Mouse (Mus musculus): ENCODE measurements around the gene Lnx2. TPM values are rescaled to one million over a fixed set of nuclear protein-coding genes. Genes with fewer than 3 reads are reported as not detected.

Lnx2 gene
- polyA plus RNA-seq, 1 experiment from 2014 or later, result 14.4 TPM

- H3K9ac ChIP-seq (ENCODE audit: low read depth, low read length), result no peak overlapping the region
- H3K27ac ChIP-seq (ENCODE audit: low read depth, low read length), result no peak overlapping the region
- H3K4me1 ChIP-seq (ENCODE audit: control insufficient read depth, insufficient read depth, low read length), result peaks cover 10% of the 10 kb centered on the region
- H3K4me2 ChIP-seq (replicated peaks; ENCODE audit: low read depth, low read length), result no peak overlapping the region
- no peaks in the 10 kb centered on the region for H3K27me3 ChIP-seq (ENCODE audit: control insufficient read depth, insufficient read depth, low read length)
- no peaks in the 10 kb centered on the region for H3K9me3 ChIP-seq (ENCODE audit: control insufficient read depth, low read length)
- H3K36me3 ChIP-seq (ENCODE audit: control insufficient read depth, insufficient read depth, low read length), result peaks cover 31% of the 10 kb centered on the region
- no peak for ATAC-seq (ENCODE audit: low FRiP score, low TSS enrichment)
- no peak overlapping the region for H3K4me3 ChIP-seq (ENCODE audit: low read length)
- WGBS, result 94% methylated on average over 3 of the region's 3 CpGs
Measured at GRCm38 (mm10) chr5:147107276-147107675, 30.9 kb upstream of the Lnx2 start.

- peak; percentile 84 for ATAC-seq (ENCODE audit: low FRiP score, low TSS enrichment)
- no peak overlapping the region for H3K27ac ChIP-seq (ENCODE audit: low read depth, low read length)
- WGBS, result 50% methylated on average over 6 of the region's 6 CpGs
- H3K9me3 ChIP-seq (ENCODE audit: control insufficient read depth, low read length), result no peaks in the 10 kb centered on the region
- H3K36me3 ChIP-seq (ENCODE audit: control insufficient read depth, insufficient read depth, low read length), result peaks cover 35% of the 10 kb centered on the region
- H3K4me2 ChIP-seq (replicated peaks; ENCODE audit: low read depth, low read length), result no peak overlapping the region
- H3K4me1 ChIP-seq (ENCODE audit: control insufficient read depth, insufficient read depth, low read length), result peaks cover 12% of the 10 kb centered on the region; the same call in 1 of the 2 replicates
- no peak overlapping the region for H3K9ac ChIP-seq (ENCODE audit: low read depth, low read length)
- no peak overlapping the region for H3K4me3 ChIP-seq (ENCODE audit: low read length)
- H3K27me3 ChIP-seq (ENCODE audit: control insufficient read depth, insufficient read depth, low read length), result no peaks in the 10 kb centered on the region
Measured at GRCm38 (mm10) chr5:147102295-147102694, 25.9 kb upstream of the Lnx2 start.

DNA sequence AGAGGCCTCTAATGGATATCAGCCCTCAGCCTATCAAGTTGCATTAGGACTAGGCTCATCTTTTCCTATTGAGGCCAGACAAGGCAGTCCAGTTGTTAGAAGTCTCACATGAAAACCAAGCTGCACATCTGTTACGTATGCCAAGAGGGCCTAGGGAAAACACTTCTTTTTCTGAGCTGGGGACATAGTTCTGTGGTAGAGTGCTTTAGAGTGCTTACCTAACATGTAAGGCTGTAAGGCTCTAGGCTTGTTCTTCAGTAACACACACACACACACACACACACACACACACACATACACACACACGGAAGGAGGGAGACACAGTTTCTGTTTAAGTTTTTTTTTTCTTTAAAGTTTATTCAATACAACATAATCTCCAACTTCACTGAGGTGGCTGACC is 23.8 kb upstream of the Lnx2 start:
- Histone ChIP-seq H3K4me3 (ENCODE audit: low read length) (no peak overlapping the region), H3K36me3 (ENCODE audit: control insufficient read depth, insufficient read depth, low read length) (peaks cover 20% of the 10 kb centered on the region; the same call in 1 of the 2 replicates), H3K4me1 (ENCODE audit: control insufficient read depth, insufficient read depth, low read length) (peaks cover 12% of the 10 kb centered on the region; the same call in 1 of the 2 replicates), H3K9ac (ENCODE audit: low read depth, low read length) (no peak overlapping the region), H3K4me2 (replicated peaks; ENCODE audit: low read depth, low read length) (no peak overlapping the region), H3K27ac (ENCODE audit: low read depth, low read length) (no peak overlapping the region), H3K27me3 (ENCODE audit: control insufficient read depth, insufficient read depth, low read length) (no peaks in the 10 kb centered on the region), H3K9me3 (ENCODE audit: control insufficient read depth, low read length) (no peaks in the 10 kb centered on the region)
- ATAC-seq (ENCODE audit: low FRiP score, low TSS enrichment), result no peak
- 74% methylated on average over 2 of the region's 2 CpGs for WGBS

- Histone ChIP-seq H3K9me3 (ENCODE audit: control insufficient read depth, low read length) (no peaks in the 10 kb centered on the region), H3K9ac (ENCODE audit: low read depth, low read length) (no peak overlapping the region), H3K36me3 (ENCODE audit: control insufficient read depth, insufficient read depth, low read length) (peaks cover 14% of the 10 kb centered on the region; the same call in 1 of the 2 replicates), H3K4me2 (replicated peaks; ENCODE audit: low read depth, low read length) (no peak overlapping the region), H3K4me3 (ENCODE audit: low read length) (no peak overlapping the region), H3K27ac (ENCODE audit: low read depth, low read length) (no peak overlapping the region), H3K27me3 (ENCODE audit: control insufficient read depth, insufficient read depth, low read length) (no peaks in the 10 kb centered on the region), H3K4me1 (ENCODE audit: control insufficient read depth, insufficient read depth, low read length) (peaks cover 12% of the 10 kb centered on the region; the same call in 1 of the 2 replicates)
- no peak for ATAC-seq (ENCODE audit: low FRiP score, low TSS enrichment)
- WGBS, result 56% methylated on average over 7 of the region's 7 CpGs
Measured at GRCm38 (mm10) chr5:147098667-147099066, 22.3 kb upstream of the Lnx2 start.

DNA sequence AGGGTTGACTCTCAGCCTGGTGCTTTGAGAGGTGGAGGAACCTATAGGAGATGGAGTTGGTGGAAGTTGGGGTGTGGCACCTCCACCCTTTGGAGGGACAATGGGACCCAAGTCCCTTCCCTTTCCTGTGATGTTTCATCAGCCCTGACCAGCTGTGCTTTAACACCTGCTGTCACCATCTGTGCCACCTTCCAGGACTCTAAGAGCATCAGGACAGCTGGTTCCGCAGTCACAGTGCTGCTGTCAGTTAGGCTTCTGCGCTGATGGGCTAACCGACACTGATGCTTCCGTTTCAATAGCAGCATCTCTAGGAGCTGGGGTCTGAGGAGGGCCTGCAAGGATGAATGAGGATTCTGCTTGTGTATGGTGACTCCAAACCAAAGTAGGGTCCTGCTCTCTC is 20.2 kb upstream of the Lnx2 start:
- 95% methylated on average over 4 of the region's 4 CpGs for WGBS
- peaks cover 12% of the 10 kb centered on the region; the same call in 1 of the 2 replicates for H3K4me1 ChIP-seq (ENCODE audit: control insufficient read depth, insufficient read depth, low read length)

DNA sequence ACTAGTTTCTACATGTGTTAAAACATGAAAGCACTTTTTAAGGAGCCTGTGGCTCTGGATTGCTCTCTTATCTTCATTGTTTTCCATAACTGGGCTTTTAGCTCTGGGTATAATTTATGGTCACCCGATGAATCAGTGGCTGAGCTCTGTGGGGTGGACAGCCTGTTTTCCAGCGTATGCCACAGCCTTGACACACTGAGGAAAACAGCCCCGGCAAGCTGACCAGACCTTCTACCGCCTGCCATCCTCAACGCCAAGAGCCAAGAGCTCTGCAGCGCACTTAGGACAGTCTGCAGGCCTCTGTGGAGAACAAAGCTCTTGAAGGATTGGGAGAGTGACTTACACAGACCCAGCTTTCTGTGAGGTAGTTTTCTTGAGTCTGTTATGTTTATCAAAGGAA is 17.9 kb upstream of the Lnx2 start:
- no peak overlapping the region for H3K9ac ChIP-seq (ENCODE audit: low read depth, low read length)

More for the DNA sequence above, 20.2 kb upstream of the Lnx2 start:
- peaks cover 9% of the 10 kb centered on the region; the same call in 1 of the 2 replicates for H3K36me3 ChIP-seq (ENCODE audit: control insufficient read depth, insufficient read depth, low read length)
- H3K9ac ChIP-seq (ENCODE audit: low read depth, low read length), result no peak overlapping the region
- H3K27ac ChIP-seq (ENCODE audit: low read depth, low read length), result no peak overlapping the region
- H3K27me3 ChIP-seq (ENCODE audit: control insufficient read depth, insufficient read depth, low read length), result no peaks in the 10 kb centered on the region
- ATAC-seq (ENCODE audit: low FRiP score, low TSS enrichment), result no peak
- no peaks in the 10 kb centered on the region for H3K9me3 ChIP-seq (ENCODE audit: control insufficient read depth, low read length)
- H3K4me3 ChIP-seq (ENCODE audit: low read length), result no peak overlapping the region
- no peak overlapping the region for H3K4me2 ChIP-seq (replicated peaks; ENCODE audit: low read depth, low read length)

DNA sequence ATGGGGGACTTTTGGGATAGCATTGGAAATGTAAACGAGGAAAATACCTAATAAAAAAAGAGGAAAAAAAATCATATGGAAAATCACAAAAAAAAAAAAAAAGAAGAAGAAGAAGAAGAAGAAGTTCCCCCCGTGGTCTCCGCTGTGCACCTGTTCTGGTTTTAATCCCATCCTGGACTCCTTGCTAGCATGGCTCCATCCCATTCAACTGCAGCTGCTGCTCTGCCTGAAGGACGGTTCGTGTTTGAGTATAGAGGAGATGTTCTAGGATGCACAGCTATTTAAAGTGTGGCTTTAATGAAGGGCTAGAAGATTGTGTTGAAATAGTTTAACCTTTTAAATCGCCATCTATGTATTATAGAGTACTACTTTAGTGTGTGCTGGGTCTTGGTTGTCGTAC is 16.1 kb upstream of the Lnx2 start:
- no peaks in the 10 kb centered on the region for H3K36me3 ChIP-seq (ENCODE audit: control insufficient read depth, insufficient read depth, low read length)
- 93% methylated on average over 7 of the region's 7 CpGs for WGBS
- peaks cover 6% of the 10 kb centered on the region; the same call in 1 of the 2 replicates for H3K4me1 ChIP-seq (ENCODE audit: control insufficient read depth, insufficient read depth, low read length)

More for the DNA sequence above, 17.9 kb upstream of the Lnx2 start:
- Histone ChIP-seq H3K4me2 (replicated peaks; ENCODE audit: low read depth, low read length) (no peak overlapping the region), H3K4me3 (ENCODE audit: low read length) (no peak overlapping the region), H3K27ac (ENCODE audit: low read depth, low read length) (peak overlapping the region; percentile 24; the same call in 1 of the 2 replicates), H3K27me3 (ENCODE audit: control insufficient read depth, insufficient read depth, low read length) (no peaks in the 10 kb centered on the region), H3K9me3 (ENCODE audit: control insufficient read depth, low read length) (no peaks in the 10 kb centered on the region), H3K36me3 (ENCODE audit: control insufficient read depth, insufficient read depth, low read length) (peaks cover 4% of the 10 kb centered on the region; the same call in 1 of the 2 replicates), H3K4me1 (ENCODE audit: control insufficient read depth, insufficient read depth, low read length) (peaks cover 19% of the 10 kb centered on the region; the same call in 1 of the 2 replicates)
- ATAC-seq (ENCODE audit: low FRiP score, low TSS enrichment), result no peak
- WGBS, result 73% methylated on average over 6 of the region's 6 CpGs

DNA sequence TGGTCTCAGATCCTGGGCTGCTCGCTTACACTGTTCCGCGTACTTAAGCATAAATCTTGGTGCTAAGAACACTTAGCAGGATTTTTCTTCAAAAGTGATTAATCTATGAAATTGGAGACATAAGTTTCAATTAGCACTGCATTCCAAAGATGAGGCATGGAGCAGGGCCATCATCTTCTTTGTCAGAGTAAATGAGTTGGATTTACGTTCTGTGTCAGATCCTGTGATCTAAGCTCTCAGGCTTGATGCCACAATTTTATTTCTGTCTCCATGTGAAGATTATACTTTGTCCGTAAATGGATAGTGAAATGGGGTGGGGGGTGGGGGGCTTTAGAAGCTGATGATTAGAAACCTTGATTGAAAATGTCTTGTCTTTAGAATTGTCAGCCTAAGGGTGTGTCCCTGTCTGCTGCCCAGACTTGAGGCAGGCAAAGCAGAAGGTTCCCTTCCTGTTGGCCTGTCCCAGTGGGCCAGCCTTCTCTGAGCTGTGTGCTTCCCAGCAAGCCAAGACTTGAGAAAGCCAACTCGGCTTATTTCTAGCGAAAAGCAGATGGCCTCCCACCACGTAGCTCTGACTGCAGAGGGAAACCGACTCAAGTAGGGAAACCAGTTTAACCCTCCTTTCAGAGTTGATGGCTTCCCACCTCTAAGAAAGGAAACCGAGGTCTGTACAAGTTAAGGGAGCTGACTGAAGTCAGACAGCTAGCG is 14.0 kb upstream of the Lnx2 start:
- H3K9ac ChIP-seq (ENCODE audit: low read depth, low read length), result no peak overlapping the region
- 68% methylated on average over 11 of the region's 11 CpGs for WGBS
- no peak overlapping the region for H3K4me3 ChIP-seq (ENCODE audit: low read length)
- no peak overlapping the region for H3K27ac ChIP-seq (ENCODE audit: low read depth, low read length)
- H3K36me3 ChIP-seq (ENCODE audit: control insufficient read depth, insufficient read depth, low read length), result peaks cover 9% of the 10 kb centered on the region; the same call in 1 of the 2 replicates
- H3K9me3 ChIP-seq (ENCODE audit: control insufficient read depth, low read length), result no peaks in the 10 kb centered on the region
- ATAC-seq (ENCODE audit: low FRiP score, low TSS enrichment), result no peak; the same call in 1 of the 2 replicates
- peaks cover 6% of the 10 kb centered on the region; the same call in 1 of the 2 replicates for H3K4me1 ChIP-seq (ENCODE audit: control insufficient read depth, insufficient read depth, low read length)
- no peaks in the 10 kb centered on the region for H3K27me3 ChIP-seq (ENCODE audit: control insufficient read depth, insufficient read depth, low read length)
- H3K4me2 ChIP-seq (replicated peaks; ENCODE audit: low read depth, low read length), result no peak overlapping the region

More for the DNA sequence above, 16.1 kb upstream of the Lnx2 start:
- Histone ChIP-seq H3K27ac (ENCODE audit: low read depth, low read length) (no peak overlapping the region), H3K9ac (ENCODE audit: low read depth, low read length) (no peak overlapping the region), H3K4me3 (ENCODE audit: low read length) (no peak overlapping the region), H3K27me3 (ENCODE audit: control insufficient read depth, insufficient read depth, low read length) (no peaks in the 10 kb centered on the region), H3K9me3 (ENCODE audit: control insufficient read depth, low read length) (no peaks in the 10 kb centered on the region), H3K4me2 (replicated peaks; ENCODE audit: low read depth, low read length) (no peak overlapping the region)
- ATAC-seq (ENCODE audit: low FRiP score, low TSS enrichment), result no peak

- H3K36me3 ChIP-seq (ENCODE audit: control insufficient read depth, insufficient read depth, low read length), result peaks cover 9% of the 10 kb centered on the region; the same call in 1 of the 2 replicates
- H3K4me3 ChIP-seq (ENCODE audit: low read length), result no peak overlapping the region
- no peak; the same call in 1 of the 2 replicates for ATAC-seq (ENCODE audit: low FRiP score, low TSS enrichment)
- H3K9me3 ChIP-seq (ENCODE audit: control insufficient read depth, low read length), result no peaks in the 10 kb centered on the region
- no peak overlapping the region for H3K9ac ChIP-seq (ENCODE audit: low read depth, low read length)
- 43% methylated on average over 3 of the region's 3 CpGs for WGBS
- H3K4me1 ChIP-seq (ENCODE audit: control insufficient read depth, insufficient read depth, low read length), result peaks cover 6% of the 10 kb centered on the region; the same call in 1 of the 2 replicates
- H3K27ac ChIP-seq (ENCODE audit: low read depth, low read length), result no peak overlapping the region
- H3K4me2 ChIP-seq (replicated peaks; ENCODE audit: low read depth, low read length), result no peak overlapping the region
- H3K27me3 ChIP-seq (ENCODE audit: control insufficient read depth, insufficient read depth, low read length), result no peaks in the 10 kb centered on the region
Measured at GRCm38 (mm10) chr5:147089836-147090235, 13.4 kb upstream of the Lnx2 start.

All from kidney, embryonic 14.5 days (tissue).